Mouse (Mus musculus) olfactory bulb, adult 2 months (tissue): ENCODE measurements around the gene Dbnl.

ENCODE experiments used
- CTCF ChIP-seq: fragments of 200-500 bp; IDR thresholded peaks from 2 replicates; pipeline ENCODE4 v1.5.1; 2012; ENCODE audit warnings: low read depth, mild to moderate bottlenecking, low read length, moderate library complexity; ENCODE audit not compliant: insufficient read depth
- POLR2A ChIP-seq: fragments of 200-500 bp; IDR thresholded peaks from 2 replicates; pipeline ENCODE4 v1.6.1; 2012; ENCODE audit warnings: mild to moderate bottlenecking, low read depth, low read length, moderate library complexity; ENCODE audit not compliant: insufficient read depth

- TF ChIP-seq POLR2A = no peak
- TF ChIP-seq CTCF = no peak
Measured at GRCm38 (mm10) chr11:5848741-5849140, 60.5 kb downstream of the Dbnl start.
